Mouse (Mus musculus) v-Abl transformed pro-B cells (cell line): ENCODE measurements around the gene AC124502.3.

Source experiments
- in situ Hi-C, 2 experiments: fragments of 400-800 bp; cut with MboI; formaldehyde crosslinking; loops; one replicate each; pipeline ENCODE4 v1.15.1; 2025; ENCODE audit not compliant: unreplicated experiment in 2 of 2

Gene AC124502.3

DNA sequence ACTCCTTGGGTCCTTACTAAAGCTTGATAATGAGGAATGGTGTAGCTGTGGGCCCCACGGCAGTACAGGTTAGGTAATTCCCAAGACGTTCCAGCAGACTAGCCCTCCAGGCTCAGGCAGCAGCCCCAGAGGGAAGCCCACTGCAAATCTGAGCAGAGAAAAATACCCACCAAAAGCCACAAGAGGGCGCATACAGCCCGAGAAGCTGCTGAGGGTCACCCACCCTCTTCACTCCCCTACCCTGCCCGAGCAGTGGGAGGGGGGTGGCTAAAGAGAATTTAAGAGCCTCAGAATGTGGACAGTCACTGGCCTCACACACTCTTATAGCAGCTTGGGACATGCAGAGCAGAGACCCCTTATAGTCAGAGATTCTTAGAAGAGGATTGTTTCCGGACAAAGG, 17.6 kb downstream of the AC124502.3 start:
- in situ Hi-C loops: no loop called here

- in situ Hi-C loops: no loop called here
Measured at GRCm38 (mm10) chr19:5057876-5058775, 19.4 kb downstream of the AC124502.3 start.

DNA sequence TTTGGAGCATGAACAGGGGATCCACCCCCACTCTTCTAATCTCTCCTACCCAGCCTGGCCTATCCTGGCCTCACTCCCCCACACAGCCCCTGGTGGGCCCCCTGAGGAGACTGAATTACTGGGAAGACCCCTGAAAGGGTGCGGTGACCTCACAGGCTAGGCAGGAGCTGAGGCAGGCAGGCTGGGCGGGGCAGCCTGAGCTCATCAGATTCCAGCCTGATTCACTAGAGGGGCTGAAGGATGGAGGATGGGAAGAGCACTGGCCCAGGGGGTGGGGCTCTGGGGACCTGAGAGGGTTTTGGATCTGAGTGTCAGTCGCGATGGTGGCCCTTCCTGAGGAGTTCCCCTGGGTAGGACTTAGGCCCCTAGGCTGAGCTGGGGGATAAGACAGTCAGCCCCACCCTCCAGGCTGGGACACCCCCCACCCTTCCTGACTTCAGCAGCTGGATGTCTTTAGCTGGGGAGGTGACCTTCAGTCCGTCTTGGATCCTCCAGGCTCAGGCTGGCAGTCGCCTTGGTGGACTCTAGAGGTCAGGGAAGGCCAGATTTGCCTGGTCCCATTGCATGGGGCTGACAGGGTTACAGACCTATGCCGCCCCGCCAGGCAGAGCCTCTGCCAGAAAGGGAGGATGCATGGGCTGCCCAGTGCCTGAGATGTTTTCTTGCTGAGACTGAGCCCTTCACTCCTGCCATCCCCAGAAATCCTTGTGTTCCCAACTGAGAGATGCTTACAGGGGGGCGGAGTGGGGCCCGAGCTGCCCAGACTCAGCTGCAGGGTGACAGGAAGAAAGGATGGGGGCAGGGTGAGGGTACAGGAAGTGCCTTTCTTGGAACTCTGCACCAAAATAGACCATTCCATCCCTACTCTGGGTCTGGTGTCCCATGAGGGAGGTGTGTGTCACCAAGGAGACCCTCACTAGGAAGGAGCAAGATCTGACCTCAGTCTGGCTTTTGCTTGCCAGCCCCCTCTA, 20.4 kb downstream of the AC124502.3 start:
- in situ Hi-C loops: no loop called here

- in situ Hi-C loops: no loop called here
Measured at GRCm38 (mm10) chr19:5060365-5061330, 22.0 kb downstream of the AC124502.3 start.

DNA sequence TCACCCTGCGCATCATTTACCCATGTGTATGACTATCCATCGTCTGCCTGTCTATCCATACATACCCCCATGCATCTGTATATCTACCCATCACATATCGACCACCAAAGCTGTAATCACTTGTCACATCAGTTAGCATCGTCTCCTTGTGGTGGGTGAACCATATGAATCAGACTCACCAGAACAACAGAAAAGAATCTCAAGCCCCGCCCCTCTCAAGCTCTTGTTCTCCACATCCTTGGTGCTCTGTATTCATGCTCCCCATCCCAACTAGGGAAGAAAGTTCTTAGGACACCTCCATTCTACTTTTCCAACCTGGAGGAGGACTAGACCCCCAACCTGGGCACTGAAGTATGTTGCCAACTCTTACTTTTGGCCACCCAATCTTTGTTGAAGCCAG, 23.4 kb downstream of the AC124502.3 start:
- in situ Hi-C loops: no loop called here

- in situ Hi-C loops: no loop called here
Measured at GRCm38 (mm10) chr19:5062446-5062845, 23.8 kb downstream of the AC124502.3 start.

- in situ Hi-C loops: no loop called here
Measured at GRCm38 (mm10) chr19:5065104-5065503, 26.4 kb downstream of the AC124502.3 start.

DNA sequence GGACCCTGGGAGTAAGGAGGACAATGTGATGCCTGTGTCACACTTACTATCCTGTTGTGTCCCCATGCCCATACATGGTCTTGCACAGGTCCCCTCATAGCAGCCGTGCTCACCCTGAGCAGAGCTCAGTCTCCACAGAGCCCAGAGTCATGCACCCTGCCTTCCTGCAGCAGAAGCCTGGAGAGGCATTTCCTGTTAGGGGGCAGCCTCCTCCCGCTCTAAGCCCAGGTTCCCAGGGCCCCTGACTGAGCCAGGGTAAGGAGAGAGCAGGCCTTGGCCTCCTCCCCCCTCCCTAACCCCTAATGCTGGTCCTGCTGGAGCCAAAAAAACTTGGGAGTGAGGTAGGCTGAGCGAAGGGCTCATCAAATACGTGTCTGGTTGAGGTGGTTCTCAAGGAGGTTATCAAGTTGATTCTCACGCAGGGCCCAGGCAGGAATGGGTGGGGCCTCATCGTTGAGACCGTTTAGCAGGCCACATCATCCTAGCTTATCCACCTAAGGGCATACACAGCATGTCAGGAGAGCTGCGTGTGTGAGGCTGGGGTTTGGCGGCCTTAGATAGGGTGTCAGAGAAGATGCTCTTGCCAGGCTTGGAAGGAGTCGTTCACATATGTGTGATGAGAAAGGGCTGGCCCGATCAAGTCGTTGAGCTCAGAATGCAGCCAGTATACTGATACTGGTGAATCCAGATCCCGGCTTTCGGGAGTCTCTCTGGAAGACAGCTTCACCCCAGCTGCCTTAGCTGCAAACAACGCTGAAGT, 28.5 kb downstream of the AC124502.3 start:
- in situ Hi-C loops: no loop called here

DNA sequence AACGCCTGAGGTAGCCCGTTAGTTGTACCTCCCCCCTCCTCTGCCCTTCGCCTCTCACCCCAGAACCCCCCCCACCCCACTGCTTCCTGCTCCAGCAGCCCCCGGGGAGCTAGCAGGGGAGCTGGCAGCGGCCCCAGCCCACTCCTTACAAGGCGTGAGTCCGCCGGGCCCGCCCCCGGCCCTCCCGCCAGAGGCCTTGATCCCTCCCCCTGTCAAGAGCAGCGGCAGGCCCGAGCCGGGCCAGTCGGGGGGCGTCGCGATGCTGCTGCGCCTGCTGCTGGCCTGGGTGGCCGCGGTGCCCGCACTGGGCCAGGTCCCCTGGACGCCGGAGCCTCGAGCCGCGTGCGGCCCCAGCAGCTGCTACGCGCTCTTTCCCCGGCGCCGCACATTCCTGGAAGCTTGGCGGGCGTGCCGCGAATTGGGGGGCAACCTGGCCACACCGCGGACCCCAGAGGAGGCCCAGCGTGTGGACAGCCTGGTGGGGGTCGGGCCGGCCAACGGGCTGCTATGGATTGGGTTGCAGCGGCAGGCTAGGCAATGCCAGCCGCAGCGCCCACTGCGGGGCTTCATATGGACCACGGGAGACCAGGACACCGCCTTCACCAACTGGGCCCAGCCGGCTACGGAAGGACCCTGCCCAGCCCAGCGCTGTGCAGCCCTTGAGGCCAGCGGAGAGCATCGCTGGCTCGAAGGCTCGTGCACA, 29.3 kb downstream of the AC124502.3 start, which contains the start of gene Cd248:
Gene Cd248 (plus strand): TSS at position 212 of the 703 bp plus-strand sequence.
- in situ Hi-C loops: no loop called here

DNA sequence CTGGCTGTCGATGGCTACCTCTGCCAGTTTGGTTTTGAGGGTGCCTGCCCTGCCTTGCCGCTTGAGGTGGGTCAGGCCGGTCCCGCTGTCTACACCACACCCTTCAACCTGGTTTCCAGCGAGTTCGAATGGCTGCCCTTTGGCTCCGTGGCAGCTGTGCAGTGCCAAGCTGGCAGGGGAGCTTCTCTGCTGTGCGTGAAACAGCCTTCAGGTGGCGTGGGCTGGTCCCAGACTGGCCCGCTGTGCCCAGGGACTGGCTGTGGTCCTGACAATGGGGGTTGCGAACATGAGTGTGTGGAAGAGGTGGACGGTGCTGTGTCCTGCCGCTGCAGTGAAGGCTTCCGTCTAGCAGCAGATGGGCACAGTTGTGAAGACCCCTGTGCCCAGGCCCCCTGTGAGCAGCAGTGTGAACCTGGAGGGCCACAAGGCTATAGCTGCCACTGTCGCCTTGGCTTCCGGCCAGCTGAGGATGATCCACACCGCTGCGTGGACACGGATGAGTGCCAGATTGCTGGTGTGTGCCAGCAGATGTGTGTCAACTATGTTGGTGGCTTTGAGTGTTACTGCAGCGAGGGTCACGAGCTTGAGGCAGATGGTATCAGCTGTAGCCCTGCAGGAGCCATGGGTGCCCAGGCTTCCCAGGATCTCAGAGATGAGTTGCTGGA, 30.0 kb downstream of the AC124502.3 start:
- in situ Hi-C loops: no loop called here

GRCm38 (mm10) chr19:5069486-5069885, 30.8 kb downstream of the AC124502.3 start:
- in situ Hi-C loops: no loop called here

DNA sequence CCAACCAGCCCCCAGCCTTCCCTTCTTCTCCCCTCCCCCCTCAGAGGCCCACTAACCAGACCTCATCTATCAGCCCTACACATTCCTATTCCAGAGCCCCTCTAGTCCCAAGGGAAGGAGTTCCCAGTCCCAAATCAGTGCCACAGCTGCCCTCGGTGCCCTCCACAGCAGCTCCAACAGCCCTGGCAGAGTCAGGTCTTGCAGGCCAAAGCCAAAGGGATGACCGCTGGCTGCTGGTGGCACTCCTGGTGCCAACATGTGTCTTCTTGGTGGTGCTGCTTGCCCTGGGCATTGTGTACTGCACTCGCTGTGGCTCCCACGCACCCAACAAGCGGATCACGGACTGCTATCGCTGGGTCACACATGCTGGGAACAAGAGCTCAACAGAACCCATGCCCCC, 31.3 kb downstream of the AC124502.3 start:
- in situ Hi-C loops: loop anchor here in 1 of 2 experiments (10.0 kb wide), 1 partner anchor 55 kb away; no protein-coding TSS in a partner anchor

GRCm38 (mm10) chr19:5071077-5071476, 32.4 kb downstream of the AC124502.3 start:
- in situ Hi-C loops: loop anchor here in 1 of 2 experiments (10.0 kb wide), 1 partner anchor 56 kb away; no protein-coding TSS in a partner anchor

DNA sequence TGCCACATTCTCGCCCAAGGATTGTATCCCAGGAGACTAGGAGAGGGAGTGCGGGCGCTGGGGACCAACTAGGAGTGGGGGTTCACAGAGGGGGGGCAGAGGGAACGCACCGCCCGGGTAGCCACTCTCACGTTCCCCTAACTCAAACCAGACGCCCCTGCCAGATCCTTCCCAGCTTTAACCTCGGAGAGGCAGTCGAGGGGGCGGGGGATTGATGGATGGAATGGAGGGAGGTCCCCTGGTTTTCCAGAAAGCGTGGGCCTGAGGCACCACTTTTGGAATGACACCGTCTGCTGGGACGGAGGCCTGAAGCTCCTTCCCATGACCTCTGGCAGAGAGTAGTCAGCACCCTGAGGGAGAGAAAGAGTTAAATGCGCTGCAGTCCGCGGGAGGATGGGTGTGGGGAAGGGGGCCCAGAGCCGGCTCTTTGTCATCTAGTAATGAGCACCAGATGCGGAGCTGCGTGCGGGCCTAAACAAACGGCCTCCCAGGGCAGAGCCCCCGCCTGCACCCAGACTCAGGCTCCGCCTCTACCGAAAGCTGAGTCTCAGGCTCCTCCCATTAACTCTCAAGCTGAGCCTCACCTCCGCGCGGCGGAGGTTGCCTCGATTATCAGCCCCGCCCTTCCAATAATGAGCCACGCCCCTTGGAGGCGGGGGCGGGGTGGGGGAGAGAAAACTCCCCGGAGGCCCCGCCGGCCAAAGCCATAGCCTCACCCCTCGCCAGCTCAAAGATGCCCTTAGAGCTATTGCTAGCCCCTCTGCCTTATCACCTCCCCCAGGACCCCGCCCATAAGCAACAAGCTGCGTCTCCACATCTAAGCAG, 33.1 kb downstream of the AC124502.3 start:
- in situ Hi-C loops: loop anchor here in 1 of 2 experiments (10.0 kb wide), 1 partner anchor 57 kb away; no protein-coding TSS in a partner anchor

DNA sequence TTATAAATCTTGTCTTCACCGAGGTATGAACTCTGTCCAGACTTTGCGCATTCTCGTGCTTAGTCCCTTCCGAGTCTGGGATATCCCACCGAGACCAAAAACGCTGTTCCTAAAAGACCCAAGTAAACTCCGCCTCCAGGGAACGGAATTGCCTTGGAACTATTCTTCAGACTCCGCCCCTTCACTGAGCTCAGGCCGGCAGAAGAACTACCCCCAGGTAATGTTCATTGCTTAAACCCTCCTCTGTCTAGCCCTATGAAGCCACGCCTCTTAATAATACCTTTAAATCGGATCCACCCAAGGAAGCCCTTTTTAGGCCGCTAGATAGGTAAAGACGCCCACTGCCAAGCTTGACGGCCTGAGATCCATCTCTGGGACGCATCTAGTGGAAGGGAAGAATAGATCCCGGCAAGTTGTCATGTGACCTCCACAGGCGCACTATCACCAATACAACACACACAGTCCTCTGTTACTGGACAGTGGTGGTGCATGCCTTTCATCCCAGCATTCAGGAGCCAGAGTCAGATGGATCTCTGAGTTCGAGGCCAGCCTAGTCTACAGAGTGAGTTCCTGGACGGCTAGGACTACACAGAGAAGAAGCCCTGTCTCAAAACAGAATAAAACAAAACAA, 33.8 kb downstream of the AC124502.3 start:
- in situ Hi-C loops: loop anchor here in 1 of 2 experiments (10.0 kb wide), 1 partner anchor 58 kb away; no protein-coding TSS in a partner anchor

DNA sequence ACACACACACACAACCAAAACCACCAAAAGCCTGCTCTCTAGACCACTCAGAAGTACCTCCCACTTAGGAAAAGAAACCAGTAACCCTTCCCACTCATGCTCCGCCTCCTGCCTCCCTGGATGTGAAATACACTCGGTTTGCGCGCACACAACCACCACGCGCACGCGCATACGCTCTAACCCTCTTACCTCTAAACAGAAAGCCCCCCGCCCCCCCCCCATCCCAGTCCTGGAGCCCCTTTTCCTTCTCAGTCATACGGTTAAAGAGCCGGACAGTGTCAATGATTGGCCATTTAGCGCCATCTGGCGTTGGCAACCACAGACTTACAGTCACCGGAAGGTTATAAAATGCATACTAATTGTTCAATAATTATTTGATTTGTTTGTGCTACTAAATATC, 34.3 kb downstream of the AC124502.3 start:
- in situ Hi-C loops: loop anchor here in 1 of 2 experiments (10.0 kb wide), 1 partner anchor 58 kb away; no protein-coding TSS in a partner anchor
